Comparison of ENCODE assay signal across 8 mouse cellular contexts in the genomic region with DNA sequence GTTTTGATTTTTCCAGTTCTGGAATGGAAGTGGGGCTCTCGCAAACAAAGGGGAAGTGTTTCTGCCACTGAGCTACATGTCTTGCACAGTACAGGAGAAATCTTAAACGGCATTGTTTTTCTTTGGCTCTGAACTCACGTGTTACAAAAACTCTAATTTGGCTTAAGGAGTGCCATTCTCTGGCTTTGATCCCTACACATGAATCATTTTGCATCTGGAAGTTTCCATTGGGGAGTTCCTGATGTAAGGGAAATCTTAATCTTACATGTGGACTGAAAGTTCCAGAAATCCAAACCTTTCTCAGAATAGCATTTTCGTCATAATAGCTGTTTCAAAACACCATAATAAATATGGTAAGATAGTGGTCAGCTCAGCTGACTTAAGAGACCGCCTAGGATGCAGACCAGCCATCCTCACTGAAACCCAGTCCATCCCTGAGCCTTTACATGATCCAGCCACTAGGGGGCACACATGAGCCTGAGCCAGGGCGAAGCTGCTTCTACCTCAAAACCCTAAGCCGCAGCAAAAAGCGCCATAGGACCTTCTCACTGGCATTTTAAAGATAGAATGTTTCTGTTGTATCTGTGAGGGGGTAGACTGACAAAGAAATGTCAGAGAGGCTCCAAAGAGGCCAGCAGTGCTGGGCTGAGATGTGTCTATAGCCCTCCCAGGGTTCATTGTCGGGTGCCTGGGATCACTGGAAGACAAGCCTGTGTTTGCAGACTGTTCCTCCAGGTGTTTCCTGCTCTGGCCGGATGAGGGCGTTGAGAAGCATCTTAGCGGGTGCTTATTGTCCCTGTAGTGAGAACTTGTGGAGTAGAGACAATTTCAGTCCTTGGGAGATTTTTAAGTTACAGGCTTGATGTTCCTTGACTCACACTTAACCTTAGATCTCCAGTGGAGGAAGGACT. TPM values are rescaled to one million over a fixed set of nuclear protein-coding genes. Genes with fewer than 3 reads are reported as not detected.
DNase-seq lines count a peak whose midpoint lies in the region; ATAC-seq and TF ChIP-seq lines count a peak whose summit lies in the region.

No protein-coding gene starts in this region.

- no peaks in the 10 kb centered on the region for H3K9me3 ChIP-seq in ES-E14 (ENCODE audit: control insufficient read depth, insufficient read depth, low read depth, low read length)
- no peaks in the 10 kb centered on the region for H3K9me3 ChIP-seq in forebrain, postnatal 0 days (ENCODE audit: low read length)
- no peaks in the 10 kb centered on the region for H3K9me3 ChIP-seq in lung, embryonic 14.5 days (ENCODE audit: low read depth, low read length)

- DNase-seq in ES-E14 (ENCODE audit: low read depth, low spot score): peak; percentile 89
- DNase-seq in cerebellum, adult 18-20 months: peak; percentile 85 to 91
- peak; percentile 87 for DNase-seq in forebrain, postnatal 0 days
- peak; percentile 95 for DNase-seq in heart, postnatal 4 days
- DNase-seq in layer of hippocampus, adult 2 months (ENCODE audit: low spot score in 2 of 2): peak; percentile 81 to 92
- DNase-seq in lung, embryonic 14.5 days: peak; percentile 94
- DNase-seq in ovary, adult 18-20 months (ENCODE audit: low spot score): peak; percentile 69
- DNase-seq in thymus, postnatal 0 days (ENCODE audit: low spot score): peak; percentile 88

- in situ Hi-C loops in ES-E14 (cut with MboI; ENCODE audit: low sequenced_read_pairs in 2 of 2, unreplicated experiment in 2 of 2): loop anchor here in 1 of 2 experiments (25.0 kb wide), 2 partner anchors 214 to 414 kb away; no protein-coding TSS in a partner anchor

- H3K27me3 ChIP-seq in forebrain, postnatal 0 days (ENCODE audit: insufficient read depth, low read length): no peaks in the 10 kb centered on the region
- H3K27me3 ChIP-seq in lung, embryonic 14.5 days (ENCODE audit: insufficient read depth, low read length): no peaks in the 10 kb centered on the region

- 12% methylated on average over 12 of the region's 12 CpGs for WGBS in forebrain, postnatal 0 days
- 13% methylated on average over 12 of the region's 12 CpGs for WGBS in lung, embryonic 14.5 days

- H3K4me2 ChIP-seq in forebrain, postnatal 0 days (ENCODE audit: low read depth): peak overlapping the region; percentile 40
- peak overlapping the region; percentile 34; the same call in 1 of the 2 replicates for H3K4me2 ChIP-seq in lung, embryonic 14.5 days

- no peaks in the 10 kb centered on the region for H3K36me3 ChIP-seq in ES-E14 (ENCODE audit: control insufficient read depth, insufficient read depth, low read length, poor library complexity, severe bottlenecking)
- H3K36me3 ChIP-seq in forebrain, postnatal 0 days (ENCODE audit: insufficient read depth): no peaks in the 10 kb centered on the region
- no peaks in the 10 kb centered on the region for H3K36me3 ChIP-seq in lung, embryonic 14.5 days (ENCODE audit: insufficient read depth)

- peaks cover 0 to 7% of the 10 kb centered on the region in 2 experiments; a peak in 3 of 4 replicates for H3K4me1 ChIP-seq in ES-E14 (ENCODE audit: control insufficient read depth in 2 of 2, insufficient read depth in 2 of 2, low read length in 2 of 2, poor library complexity in 1 of 2)
- H3K4me1 ChIP-seq in forebrain, postnatal 0 days (ENCODE audit: insufficient read depth): peaks cover 4% of the 10 kb centered on the region; the same call in 1 of the 2 replicates
- peaks cover 14% of the 10 kb centered on the region; the same call in 1 of the 2 replicates for H3K4me1 ChIP-seq in lung, embryonic 14.5 days (ENCODE audit: insufficient read depth)

- peak; percentile 95 for TF ChIP-seq CTCF in forebrain, postnatal 0 days (IDR thresholded peaks at IDR 0.05; ENCODE audit: low read depth)
- peak; percentile 97 for TF ChIP-seq CTCF in layer of hippocampus, adult 2 months (conservative IDR thresholded peaks at IDR 0.05)
- peak; percentile 97 for TF ChIP-seq CTCF in lung, embryonic 14.5 days (IDR thresholded peaks at IDR 0.05; ENCODE audit: low read depth)

- H3K4me3 ChIP-seq in ES-E14 (ENCODE audit: insufficient read depth in 1 of 2, low read depth in 1 of 2, low read length in 2 of 2, poor library complexity in 1 of 2, severe bottlenecking in 1 of 2): peak overlapping the region; percentile 48 to 61
- no peak overlapping the region; the same call in 1 of the 2 replicates for H3K4me3 ChIP-seq in forebrain, postnatal 0 days (ENCODE audit: low read depth, low read length)
- peak overlapping the region; percentile 40; the same call in 1 of the 2 replicates for H3K4me3 ChIP-seq in layer of hippocampus, adult 2 months
- no peak overlapping the region for H3K4me3 ChIP-seq in lung, embryonic 14.5 days (ENCODE audit: low read depth, low read length)

- peak overlapping the region; percentile 68; the same call in 1 of the 2 replicates for H3K9ac ChIP-seq in ES-E14 (ENCODE audit: insufficient read depth, low read depth, low read length, poor library complexity, severe bottlenecking)
- H3K9ac ChIP-seq in forebrain, postnatal 0 days: no peak overlapping the region
- no peak overlapping the region for H3K9ac ChIP-seq in lung, embryonic 14.5 days

- peak; percentile 79 for ATAC-seq in forebrain, postnatal 0 days
- peak; percentile 39; the same call in 1 of the 2 replicates for ATAC-seq in lung, embryonic 14.5 days (ENCODE audit: insufficient read depth)

- no peak overlapping the region for H3K27ac ChIP-seq in ES-E14 (ENCODE audit: insufficient read depth, low read depth, low read length, poor library complexity, severe bottlenecking)
- no peak overlapping the region for H3K27ac ChIP-seq in forebrain, postnatal 0 days (ENCODE audit: low read depth, low read length)
- H3K27ac ChIP-seq in layer of hippocampus, adult 2 months: peak overlapping the region; percentile 53
- H3K27ac ChIP-seq in lung, embryonic 14.5 days (ENCODE audit: low read depth): peak overlapping the region; percentile 61

TF ChIP-seq in ES-E14, 5 proteins besides CTCF, POLR2A, EP300 and RAD21:
- TF ChIP-seq ZC3H11A (IDR thresholded peaks at IDR 0.05; ENCODE audit: borderline replicate concordance, low read depth, low read length) (peak; percentile 86), CHD2 (IDR thresholded peaks at IDR 0.05; ENCODE audit: low read depth, low read length) (no peak), MAFK (IDR thresholded peaks at IDR 0.05; ENCODE audit: insufficient read depth, low read depth, low read length) (no peak), ZNF384 (IDR thresholded peaks at IDR 0.05; ENCODE audit: low read depth, low read length) (no peak), HCFC1 (IDR thresholded peaks at IDR 0.05; ENCODE audit: borderline replicate concordance, insufficient read depth, low read length) (no peak)
TF ChIP-seq in ES-E14: peak in this region for 1.

RNA-seq across cellular contexts. Expression of gene Akap2, which starts 44.2 kb away (rescaled TPM):
- total RNA-seq in ES-E14 (2012; rRNA removed): 29.0 and 35.7 TPM in 2 replicates
- total RNA-seq in forebrain, postnatal 0 days (2014; rRNA removed): 11.2 and 15.0 TPM in 2 replicates
- polyA plus RNA-seq in forebrain, postnatal 0 days (2015; fragmentation: Nextera tagmentation; extraction: Ambion mirVana): 4.5 and 7.0 TPM in 2 replicates
- 100 to 1,000 TPM; 160 TPM for total RNA-seq in heart, postnatal 4 days (2021)
- total RNA-seq in layer of hippocampus, adult 2 months (2021): 10 to 100 TPM; 46.8 to 52.0 TPM
- polyA plus RNA-seq in lung, embryonic 14.5 days (2014; fragmentation: Nextera tagmentation; extraction: Ambion mirVana): 51.9 and 52.6 TPM in 2 replicates
- polyA plus RNA-seq in thymus, postnatal 0 days (2015; fragmentation: Nextera tagmentation; extraction: Ambion mirVana): 37.6 and 41.5 TPM in 2 replicates

Comparison
In these comparisons a context has a peak if more than half of its experiments do, and no peak if none do; other contexts are left out.
1. H3K27ac ChIP-seq: peak in layer of hippocampus, adult 2 months (single experiment) and lung, embryonic 14.5 days (single experiment); none in ES-E14 (single experiment) and forebrain, postnatal 0 days (single experiment).
2. H3K4me3 ChIP-seq: peak in ES-E14 (2 of 2) and layer of hippocampus, adult 2 months (single experiment); none in forebrain, postnatal 0 days (single experiment) and lung, embryonic 14.5 days (single experiment).
3. Peak in every context shown above with its lines, with median percentiles within 50 percentile points of each other: DNase-seq and CTCF ChIP-seq.